Mouse (Mus musculus): Measurements from ENCODE around the gene Pax6. TPM values are rescaled to one million over a fixed set of nuclear protein-coding genes. Genes with fewer than 3 reads are reported as not detected.

Gene Pax6
- 0.43 TPM for polyA plus RNA-seq (2017; shearing (Covaris generic))

GRCm38 (mm10) chr2:105668271-105669270 is at the start of gene Pax6:
Gene Pax6 (plus strand): TSS chr2:105668900.

Other genes starting within 250 kb of the Pax6 start
- gene Elp4, start 235.7 kb downstream of the Pax6 start, polyA plus RNA-seq (2017; shearing (Covaris generic)), result 21.3 TPM
- gene Immp1l, start 235.7 kb downstream of the Pax6 start, polyA plus RNA-seq (2017; shearing (Covaris generic)), result 76.0 TPM

Measured in CD4-positive, CD25-positive, alpha-beta regulatory T cell (primary cell).